Mouse (Mus musculus): ENCODE results near the gene Asb13.

The Asb13 gene

GRCm38 (mm10) chr13:3633895-3634811 is at the start of gene Asb13:
TSS of gene Asb13 (plus strand) at chr13:3634032.
- no peak for DNase-seq (ENCODE audit: extremely low read depth, low read depth, low spot score)

GRCm38 (mm10) chr13:3590789-3591188 is 43.0 kb upstream of the Asb13 start:
- no peak for DNase-seq (ENCODE audit: extremely low read depth, low read depth, low spot score)

- DNase-seq (ENCODE audit: extremely low read depth, low read depth, low spot score) = no peak
Measured at GRCm38 (mm10) chr13:3594311-3594710, 39.5 kb upstream of the Asb13 start.

GRCm38 (mm10) chr13:3596232-3596631 is 37.6 kb upstream of the Asb13 start:
- DNase-seq (ENCODE audit: extremely low read depth, low read depth, low spot score) = no peak

- no peak for DNase-seq (ENCODE audit: extremely low read depth, low read depth, low spot score)
Measured at GRCm38 (mm10) chr13:3609780-3610117, 24.1 kb upstream of the Asb13 start.

GRCm38 (mm10) chr13:3610118-3610794 is 23.6 kb upstream of the Asb13 start:
- no peak for DNase-seq (ENCODE audit: extremely low read depth, low read depth, low spot score)

GRCm38 (mm10) chr13:3610795-3611438 is 22.9 kb upstream of the Asb13 start, which contains the start of gene Fam208b:
TSS of gene Fam208b (minus strand) at chr13:3611108.
- peak; percentile 75 for DNase-seq (ENCODE audit: extremely low read depth, low read depth, low spot score)

- no peak for DNase-seq (ENCODE audit: extremely low read depth, low read depth, low spot score)
Measured at GRCm38 (mm10) chr13:3627139-3627538, 6.7 kb upstream of the Asb13 start.

- DNase-seq (ENCODE audit: extremely low read depth, low read depth, low spot score) = no peak
Measured at GRCm38 (mm10) chr13:3628102-3628501, 5.7 kb upstream of the Asb13 start.

GRCm38 (mm10) chr13:3632551-3632950 is 1.3 kb upstream of the Asb13 start:
- no peak for DNase-seq (ENCODE audit: extremely low read depth, low read depth, low spot score)

- DNase-seq (ENCODE audit: extremely low read depth, low read depth, low spot score) = no peak
Measured at GRCm38 (mm10) chr13:3633131-3633530, 701 bp upstream of the Asb13 start.

- no peak for DNase-seq (ENCODE audit: extremely low read depth, low read depth, low spot score)
Measured at GRCm38 (mm10) chr13:3635076-3635475, 1.2 kb downstream of the Asb13 start.

- no peak for DNase-seq (ENCODE audit: extremely low read depth, low read depth, low spot score)
Measured at GRCm38 (mm10) chr13:3636797-3637196, 3.0 kb downstream of the Asb13 start.

- DNase-seq (ENCODE audit: extremely low read depth, low read depth, low spot score) = no peak
Measured at GRCm38 (mm10) chr13:3642049-3642448, 8.2 kb downstream of the Asb13 start.

- DNase-seq (ENCODE audit: extremely low read depth, low read depth, low spot score) = no peak
Measured at GRCm38 (mm10) chr13:3642538-3642937, 8.7 kb downstream of the Asb13 start.

GRCm38 (mm10) chr13:3644871-3645270 is 11.0 kb downstream of the Asb13 start:
- DNase-seq (ENCODE audit: extremely low read depth, low read depth, low spot score) = peak; percentile 65

GRCm38 (mm10) chr13:3645919-3646318 is 12.1 kb downstream of the Asb13 start:
- DNase-seq (ENCODE audit: extremely low read depth, low read depth, low spot score) = no peak

- no peak for DNase-seq (ENCODE audit: extremely low read depth, low read depth, low spot score)
Measured at GRCm38 (mm10) chr13:3646566-3646965, 12.7 kb downstream of the Asb13 start.

- DNase-seq (ENCODE audit: extremely low read depth, low read depth, low spot score) = no peak
Measured at GRCm38 (mm10) chr13:3650569-3650968, 16.7 kb downstream of the Asb13 start.

GRCm38 (mm10) chr13:3654432-3654831 is 20.6 kb downstream of the Asb13 start:
- DNase-seq (ENCODE audit: extremely low read depth, low read depth, low spot score) = no peak
